Mouse (Mus musculus) brain, embryonic 14.5 days (tissue): Measurements from ENCODE around the gene Ebf1. TPM values are rescaled to one million over a fixed set of nuclear protein-coding genes. Genes with fewer than 3 reads are reported as not detected.

Experiments used
- DNase-seq: peaks from one replicate; pipeline ENCODE4 v3.0.0-alpha.2; 2011; ENCODE audit warnings: low read depth
- CTCF ChIP-seq: fragments of 200-500 bp; IDR thresholded peaks from 2 replicates; pipeline ENCODE4 v1.5.1; 2012; ENCODE audit warnings: inconsistent platforms, mild to moderate bottlenecking, moderate library complexity, borderline replicate concordance; ENCODE audit not compliant: insufficient read depth, insufficient read length; ENCODE audit errors: extremely low read depth
- POLR2A ChIP-seq: fragments of 200-500 bp; IDR thresholded peaks from 2 replicates; pipeline ENCODE4 v1.6.1; 2012; ENCODE audit warnings: mild to moderate bottlenecking, inconsistent platforms, borderline replicate concordance; ENCODE audit not compliant: poor library complexity, insufficient read depth, insufficient read length, severe bottlenecking; ENCODE audit errors: extremely low read depth
- polyA plus RNA-seq: library from polyadenylated mRNA; depleted of rRNA; stranded (reverse); fragments of >200 nt; gene quantifications from 2 replicates; pipeline ENCODE4 v1.2.3, GENCODE M21; 2012

Gene Ebf1
- polyA plus RNA-seq, 1 experiment: 53.1 TPM

- DNase-seq: no peak
- TF ChIP-seq CTCF (no peak), POLR2A (no peak)
Observed at GRCm38 (mm10) chr11:44700181-44700580, 83.1 kb downstream of the Ebf1 start.

- DNase-seq: no peak
- TF ChIP-seq CTCF (no peak), POLR2A (no peak)
Observed at GRCm38 (mm10) chr11:44701221-44701810, 84.2 kb downstream of the Ebf1 start.

GRCm38 (mm10) chr11:44701864-44702263 is 84.7 kb downstream of the Ebf1 start:
- TF ChIP-seq POLR2A: no peak
- TF ChIP-seq CTCF: no peak

GRCm38 (mm10) chr11:44702716-44703486 is 85.8 kb downstream of the Ebf1 start:
- no peak for DNase-seq
- TF ChIP-seq CTCF: no peak
- no peak for TF ChIP-seq POLR2A

More at GRCm38 (mm10) chr11:44701864-44702263, 84.7 kb downstream of the Ebf1 start:
- no peak for DNase-seq

- TF ChIP-seq POLR2A: no peak
- TF ChIP-seq CTCF: no peak
- DNase-seq: no peak
Observed at GRCm38 (mm10) chr11:44703951-44704350, 86.8 kb downstream of the Ebf1 start.

- DNase-seq: no peak
- TF ChIP-seq POLR2A (no peak), CTCF (no peak)
Observed at GRCm38 (mm10) chr11:44705811-44706210, 88.7 kb downstream of the Ebf1 start.

GRCm38 (mm10) chr11:44706386-44706785 is 89.3 kb downstream of the Ebf1 start:
- TF ChIP-seq POLR2A (no peak), CTCF (no peak)
- no peak for DNase-seq

GRCm38 (mm10) chr11:44707381-44708289 is 90.5 kb downstream of the Ebf1 start:
- DNase-seq: peak; percentile 35
- no peak for TF ChIP-seq POLR2A
- no peak for TF ChIP-seq CTCF

GRCm38 (mm10) chr11:44708290-44708685 is 91.2 kb downstream of the Ebf1 start:
- TF ChIP-seq POLR2A (no peak), CTCF (no peak)

GRCm38 (mm10) chr11:44709073-44709618 is 92.0 kb downstream of the Ebf1 start:
- TF ChIP-seq CTCF: no peak
- no peak for TF ChIP-seq POLR2A
- DNase-seq: no peak

More at GRCm38 (mm10) chr11:44708290-44708685, 91.2 kb downstream of the Ebf1 start:
- no peak for DNase-seq

- no peak for TF ChIP-seq CTCF
- TF ChIP-seq POLR2A: no peak
- DNase-seq: no peak
Observed at GRCm38 (mm10) chr11:44709869-44710460, 92.8 kb downstream of the Ebf1 start.

GRCm38 (mm10) chr11:44710861-44711260 is 93.7 kb downstream of the Ebf1 start:
- TF ChIP-seq POLR2A: no peak
- TF ChIP-seq CTCF: no peak
- no peak for DNase-seq
